Mouse (Mus musculus) CD4-positive helper T cell, adult 2 months (primary cell): ENCODE measurements around the gene Olfr1106.

Source experiments
- DNase-seq: peaks from one replicate; pipeline ENCODE4 v3.0.0-alpha.2; 2012; ENCODE audit warnings: low read depth, missing footprints, low spot score

The Olfr1106 gene

GRCm38 (mm10) chr2:87052173-87052572 lies at the start of gene Olfr1106:
Gene Olfr1106 (minus strand): TSS chr2:87052273.
- DNase-seq: no peak

- no peak for DNase-seq
These were observed 43.8 kb upstream of the Olfr1106 start, which contains the start of gene Olfr1109 for GRCm38 (mm10) chr2:87095908-87096307. Gene Olfr1109 (minus strand): TSS chr2:87096008.

- no peak for DNase-seq
These were observed 23.6 kb upstream of the Olfr1106 start, which contains the start of gene Olfr1107 for GRCm38 (mm10) chr2:87075717-87076116. Gene Olfr1107 (minus strand): TSS chr2:87075817.

GRCm38 (mm10) chr2:87036431-87036830 lies 15.6 kb downstream of the Olfr1106 start, which contains the start of gene Olfr1105:
Gene Olfr1105 (minus strand): TSS chr2:87036531.
- no peak for DNase-seq

GRCm38 (mm10) chr2:87026980-87027379 lies 25.1 kb downstream of the Olfr1106 start, which contains the start of gene Olfr1104:
Gene Olfr1104 (minus strand): TSS chr2:87027080.
- no peak for DNase-seq

- DNase-seq: no peak
These were observed 54.0 kb downstream of the Olfr1106 start, which contains the start of gene Olfr1102 for GRCm38 (mm10) chr2:86998098-86998497. Gene Olfr1102 (plus strand): TSS chr2:86998398.
